Mouse (Mus musculus): ENCODE results near the gene Zfp433.
"Not testable (repeated sequence)": the region's sequence is repeated elsewhere in the genome, so short reads cannot be mapped to it uniquely, and the experiment has no call there.

Gene Zfp433

DNA sequence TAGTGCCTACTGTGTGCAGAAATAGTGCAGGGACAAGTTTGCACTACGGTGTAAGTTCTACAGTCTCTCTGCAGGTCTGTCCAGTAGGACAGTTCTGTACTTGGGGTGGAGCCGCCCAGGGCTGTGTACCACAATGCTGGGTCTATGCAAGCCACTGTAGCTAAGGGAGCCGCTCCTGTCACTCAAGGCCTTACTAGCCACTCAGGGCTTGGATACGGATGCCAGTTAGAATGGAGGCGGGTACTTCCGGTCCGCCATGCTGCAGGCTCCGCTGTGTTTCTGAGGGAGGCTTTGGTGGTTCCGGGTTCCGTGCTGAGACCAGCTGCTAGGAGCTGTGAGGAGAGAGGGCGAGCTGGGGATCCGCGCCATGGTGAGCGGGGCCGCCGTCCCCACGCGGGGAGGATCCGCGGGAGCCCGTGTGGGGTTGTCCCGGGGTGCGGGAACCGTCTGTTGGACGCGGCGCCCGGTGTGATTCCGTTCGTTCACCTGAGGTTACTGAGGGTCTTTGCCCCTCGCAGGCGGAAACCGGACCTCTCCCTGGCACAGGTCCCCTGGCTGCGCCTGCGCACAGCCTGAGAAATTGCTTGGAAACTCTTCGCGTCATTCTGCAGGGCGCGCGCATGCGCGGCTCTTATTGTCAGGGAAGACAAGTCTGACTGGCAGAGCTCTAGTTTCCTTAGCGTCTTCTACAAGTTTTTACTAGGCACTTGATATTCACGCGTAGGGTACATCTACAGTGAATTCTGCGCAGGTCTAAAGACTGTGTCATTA is at the start of gene Zfp433:
Gene Zfp433 (plus strand): TSS at position 295 of the 771 bp plus-strand sequence.
- not testable (repeated sequence) for DNase-seq (ENCODE audit: low read depth)

DNA sequence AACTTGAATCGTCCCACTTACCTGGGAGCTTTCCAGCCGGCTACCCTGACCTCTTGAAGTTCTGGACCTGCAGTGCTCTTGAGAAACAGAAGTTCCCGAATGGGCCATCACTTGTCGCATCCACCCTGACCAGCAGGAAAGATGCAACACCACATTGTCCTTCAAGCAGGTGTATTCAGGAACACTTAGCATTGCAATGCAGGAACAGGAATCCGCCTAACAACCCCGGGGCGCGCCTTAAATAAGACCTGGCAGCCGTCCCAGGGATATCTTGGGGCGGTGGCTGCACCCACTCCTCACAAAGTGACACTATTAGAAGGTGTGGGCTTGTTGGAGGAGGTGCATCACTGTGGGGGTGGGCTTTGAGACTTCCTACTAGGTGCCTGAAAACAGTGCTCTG is 49.4 kb upstream of the Zfp433 start:
- no peak for DNase-seq (ENCODE audit: low read depth)

DNA sequence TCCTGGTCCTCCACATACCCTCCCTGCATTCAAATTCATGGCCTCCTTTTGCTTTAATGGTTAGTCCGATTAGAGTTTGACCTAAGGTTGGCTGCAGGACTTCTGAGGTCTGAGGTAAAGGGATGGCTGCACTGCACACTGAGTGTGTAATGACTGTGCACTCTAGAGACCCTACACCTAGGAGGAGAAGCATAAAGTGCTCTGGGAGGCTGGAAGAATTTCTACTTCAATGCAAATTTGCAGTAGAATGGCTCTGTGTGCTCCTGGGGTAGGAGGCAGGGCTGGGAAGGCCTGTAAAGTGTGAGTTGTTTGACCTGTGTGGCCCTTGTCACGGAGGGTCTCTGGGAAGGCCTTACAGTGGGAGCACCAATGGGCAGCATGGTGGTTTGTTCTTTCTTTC is 48.5 kb upstream of the Zfp433 start:
- DNase-seq (ENCODE audit: low read depth), result no peak

GRCm38 (mm10) chr10:81687114-81687513 is 17.5 kb upstream of the Zfp433 start:
- not testable (repeated sequence) for DNase-seq (ENCODE audit: low read depth)

DNA sequence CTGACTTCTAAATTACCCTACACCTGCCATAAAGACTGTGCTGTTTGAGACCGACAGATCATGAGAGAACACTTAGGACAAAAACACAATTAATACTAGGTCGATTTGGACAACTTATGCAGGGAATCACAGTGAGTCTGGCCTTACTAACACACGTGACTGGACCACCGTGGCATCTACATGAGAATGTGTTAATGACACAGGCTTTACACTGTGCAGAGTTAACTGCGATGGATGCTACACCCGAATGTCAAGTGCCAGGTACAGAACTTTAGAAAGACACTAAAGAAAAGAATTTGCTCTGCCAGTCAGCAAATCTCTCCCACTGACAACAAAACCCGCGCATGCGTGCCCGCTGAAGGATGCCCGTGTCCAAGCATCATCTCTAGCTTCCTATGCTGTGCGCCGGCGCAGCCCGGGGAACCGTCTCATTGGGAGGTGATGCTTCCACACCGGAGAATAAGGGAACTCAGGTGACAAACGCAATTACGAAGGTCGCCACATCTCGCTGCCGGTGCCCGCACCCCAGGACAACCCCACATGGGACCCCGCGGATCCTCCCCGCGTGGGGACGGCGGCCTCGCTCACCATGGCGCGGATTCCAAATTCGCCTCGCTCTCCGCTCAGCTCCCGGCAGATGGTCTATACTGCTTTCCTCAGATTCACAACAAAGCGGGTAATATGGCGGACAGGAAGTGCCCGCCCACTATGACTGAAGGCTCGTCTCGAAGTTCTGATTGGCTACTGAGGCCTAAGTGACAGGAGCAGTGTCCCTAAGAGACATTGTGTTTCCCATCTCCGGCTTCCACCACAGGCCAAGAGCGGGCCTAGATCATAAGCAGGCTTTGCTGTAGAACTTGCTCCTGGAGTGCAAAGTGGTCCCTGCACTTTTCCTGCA is 66.1 kb downstream of the Zfp433 start, which contains the start of gene Gm3055:
Gene Gm3055 (minus strand): TSS at position 656 of the 898 bp plus-strand sequence.
- not testable (repeated sequence) for DNase-seq (ENCODE audit: low read depth)

DNA sequence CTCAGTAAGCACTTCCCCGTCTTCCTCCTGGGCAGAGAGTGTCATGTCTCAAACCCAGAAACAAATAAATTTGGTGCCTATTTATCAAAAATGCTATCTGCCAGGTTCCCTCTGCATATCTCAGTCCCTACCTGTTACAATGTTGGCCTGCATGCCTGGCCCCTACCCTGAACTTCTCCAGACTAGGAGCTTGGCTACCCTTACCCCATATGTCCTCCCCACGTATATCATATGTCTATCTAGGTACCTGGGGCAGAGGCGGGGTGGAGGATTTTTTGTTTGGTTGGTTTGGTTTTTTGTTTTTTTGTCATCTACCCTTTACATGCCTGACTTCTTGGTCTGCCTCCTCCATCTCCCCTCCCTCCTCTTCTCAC is 66.8 kb downstream of the Zfp433 start:
- not testable (repeated sequence) for DNase-seq (ENCODE audit: low read depth)
